Mouse (Mus musculus): ENCODE data around the gene Pptc7.

The Pptc7 gene

DNA sequence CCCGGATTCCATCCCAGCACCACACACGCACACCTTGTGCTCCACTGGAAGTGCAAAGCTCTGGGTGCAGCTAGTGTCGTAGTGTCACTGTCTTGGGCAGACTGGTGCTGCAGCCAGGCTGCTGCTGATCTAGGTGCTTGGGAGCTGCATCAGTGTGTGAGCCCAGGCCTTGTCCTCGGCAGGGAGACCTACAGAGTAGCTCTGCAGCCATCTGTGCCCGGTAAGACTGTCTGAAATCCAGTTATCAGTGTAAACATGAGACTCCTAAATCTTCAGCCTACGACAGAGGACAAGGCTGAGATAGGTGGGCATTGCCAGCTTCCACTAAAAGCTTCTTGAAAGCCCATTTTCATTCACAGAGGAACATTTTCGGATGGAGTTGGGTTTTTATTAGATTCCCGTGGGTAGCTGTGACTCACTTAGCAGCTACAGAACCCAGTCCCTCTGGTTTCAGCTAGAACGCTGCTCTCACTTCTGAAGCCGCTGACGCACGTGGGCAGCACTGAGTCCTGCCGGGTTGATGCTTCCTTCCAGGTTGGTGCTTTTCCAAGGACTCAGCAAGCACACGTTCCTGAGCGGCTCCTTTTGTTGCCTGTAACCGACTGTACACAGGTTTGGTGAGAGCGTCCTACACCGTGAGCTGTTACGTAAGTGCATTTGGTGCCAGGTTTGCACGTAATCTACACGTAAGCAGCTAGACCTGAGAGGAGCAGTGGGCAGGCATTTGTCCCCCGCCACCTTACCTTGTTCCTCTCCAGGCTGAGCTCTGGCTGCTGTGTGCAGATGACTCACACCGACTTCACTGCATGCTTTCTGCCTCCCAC lies 40.7 kb downstream of the Pptc7 start:
- in situ Hi-C loops (cut with MboI; ENCODE audit: low sequenced_read_pairs), result no loop called here

DNA sequence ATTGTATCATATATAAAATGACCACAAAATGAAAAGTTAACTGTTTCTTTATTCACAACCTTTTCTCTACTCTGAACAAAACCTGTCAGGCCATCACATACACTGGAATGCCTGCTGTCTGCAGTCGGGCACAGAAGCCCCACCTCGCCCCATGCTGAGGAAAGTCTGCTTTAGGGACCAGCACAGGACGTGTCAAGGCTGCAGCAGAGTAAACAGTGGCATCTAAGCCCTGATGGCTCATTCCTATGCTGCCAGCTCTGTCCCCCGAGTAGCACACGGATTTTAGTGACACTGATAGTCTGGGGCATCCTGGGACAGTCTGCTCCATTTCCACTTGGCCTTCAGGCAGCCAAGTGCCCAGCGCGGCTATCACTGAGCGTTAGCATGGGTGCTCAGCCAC lies 41.3 kb downstream of the Pptc7 start:
- in situ Hi-C loops (cut with MboI; ENCODE audit: low sequenced_read_pairs), result no loop called here

DNA sequence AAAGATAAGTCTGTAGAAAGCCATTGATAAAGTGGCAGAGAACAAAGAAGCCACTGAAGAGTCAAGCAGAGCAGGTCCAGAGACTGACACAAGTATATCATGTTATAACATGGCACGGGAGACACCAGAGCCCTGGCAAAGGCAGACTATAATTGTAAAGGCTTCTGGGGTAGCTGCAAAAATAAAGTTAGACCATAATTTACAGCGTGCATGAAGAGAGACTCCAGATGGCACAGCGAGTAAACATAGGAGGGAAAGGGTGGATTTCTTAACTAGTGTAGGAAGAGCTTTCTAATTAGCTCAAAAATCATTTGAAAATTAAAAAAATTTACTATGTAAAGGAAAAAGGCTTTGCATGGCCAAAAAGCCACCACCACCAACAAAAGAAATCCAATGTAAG lies 43.1 kb downstream of the Pptc7 start:
- in situ Hi-C loops (cut with MboI; ENCODE audit: low sequenced_read_pairs), result no loop called here

DNA sequence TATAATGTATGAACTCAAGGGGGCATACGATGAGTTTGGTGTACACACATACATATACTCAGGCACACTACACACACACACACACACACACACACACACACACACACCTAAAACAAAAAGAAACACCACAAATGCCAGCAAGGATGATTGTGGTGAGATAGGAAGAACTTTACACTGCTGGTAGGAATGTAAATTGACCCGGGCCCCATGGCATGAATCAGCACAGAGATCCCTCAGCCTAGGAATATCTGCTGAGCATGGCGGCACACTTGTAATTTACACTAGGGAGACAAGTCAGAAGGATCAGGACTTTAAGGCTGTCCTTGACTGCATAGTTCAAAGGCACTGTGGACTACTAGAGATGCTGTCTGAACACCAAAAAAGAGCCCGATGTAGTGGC lies 46.1 kb downstream of the Pptc7 start:
- in situ Hi-C loops (cut with MboI; ENCODE audit: low sequenced_read_pairs), result no loop called here

DNA sequence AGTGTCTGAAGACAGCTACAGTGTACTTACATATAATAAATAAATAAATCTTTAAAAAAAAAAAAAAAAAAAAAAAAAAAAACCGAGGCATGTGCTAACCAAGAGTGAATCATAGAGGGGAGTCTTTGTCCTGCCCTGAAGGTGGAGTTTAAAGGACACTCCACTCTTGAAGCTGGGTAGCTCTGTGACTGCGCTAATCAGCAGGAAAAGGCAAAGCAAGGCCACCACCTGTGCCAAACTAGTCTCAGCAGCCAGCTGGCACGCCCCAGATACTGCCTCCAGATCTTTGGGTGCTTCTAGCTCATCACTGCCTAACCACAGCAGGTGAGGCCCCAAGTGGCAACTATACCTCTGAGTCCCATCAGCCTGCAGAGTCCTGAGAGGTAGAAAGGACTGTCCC lies 50.5 kb downstream of the Pptc7 start:
- in situ Hi-C loops (cut with MboI; ENCODE audit: low sequenced_read_pairs), result no loop called here

DNA sequence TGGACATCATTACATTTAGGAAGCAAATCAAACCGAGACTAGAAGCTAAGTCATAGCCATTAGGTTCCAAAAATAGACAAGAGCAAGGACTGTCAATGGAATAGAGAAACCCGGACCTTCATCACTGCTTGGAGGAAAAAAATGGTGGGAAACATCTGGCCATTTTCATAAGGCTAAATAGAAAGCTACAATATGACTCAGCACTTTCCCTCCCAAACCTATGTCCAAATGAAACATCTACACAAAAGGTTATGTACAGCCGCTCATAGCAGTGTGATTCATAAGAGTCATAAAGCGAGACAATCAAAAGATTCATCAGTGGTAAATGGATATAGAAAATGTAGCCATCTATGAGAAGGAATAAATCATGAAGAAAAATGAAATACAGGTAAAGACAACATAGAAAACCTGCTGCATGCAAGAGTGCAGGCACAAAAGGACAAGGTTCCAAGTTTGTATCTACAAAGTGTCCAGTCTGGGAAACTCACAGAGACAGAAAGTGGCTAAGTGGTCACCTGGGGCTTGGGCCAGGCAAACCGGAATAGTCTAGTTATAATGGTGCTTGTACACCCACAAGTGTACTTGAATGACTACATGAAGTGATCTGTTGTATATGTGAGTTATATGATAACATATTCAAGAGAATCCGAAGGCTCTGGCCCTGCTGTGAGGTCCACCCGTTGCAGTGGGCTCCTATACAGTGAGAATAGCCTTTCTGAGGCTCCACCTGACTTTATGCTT lies 52.6 kb downstream of the Pptc7 start:
- in situ Hi-C loops (cut with MboI; ENCODE audit: low sequenced_read_pairs), result no loop called here

DNA sequence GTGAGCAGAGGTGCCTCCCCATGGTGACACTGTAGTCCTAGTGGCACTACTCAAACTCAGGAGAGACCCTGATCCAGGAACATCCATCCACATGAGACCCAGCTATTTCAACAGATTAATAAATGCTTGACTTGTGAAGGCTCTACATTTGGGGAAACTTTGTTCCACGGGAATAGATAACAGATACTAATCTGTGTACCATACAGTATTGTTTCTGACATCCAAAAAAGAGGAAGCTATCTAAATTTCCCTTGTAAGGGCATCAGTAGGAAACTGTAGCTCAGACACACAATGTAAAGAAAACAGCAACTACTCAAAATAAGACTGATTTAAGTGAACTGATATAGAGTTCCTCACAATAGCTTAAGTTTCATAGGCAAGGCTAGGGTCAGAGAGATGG lies 58.7 kb downstream of the Pptc7 start:
- in situ Hi-C loops (cut with MboI; ENCODE audit: low sequenced_read_pairs), result no loop called here

DNA sequence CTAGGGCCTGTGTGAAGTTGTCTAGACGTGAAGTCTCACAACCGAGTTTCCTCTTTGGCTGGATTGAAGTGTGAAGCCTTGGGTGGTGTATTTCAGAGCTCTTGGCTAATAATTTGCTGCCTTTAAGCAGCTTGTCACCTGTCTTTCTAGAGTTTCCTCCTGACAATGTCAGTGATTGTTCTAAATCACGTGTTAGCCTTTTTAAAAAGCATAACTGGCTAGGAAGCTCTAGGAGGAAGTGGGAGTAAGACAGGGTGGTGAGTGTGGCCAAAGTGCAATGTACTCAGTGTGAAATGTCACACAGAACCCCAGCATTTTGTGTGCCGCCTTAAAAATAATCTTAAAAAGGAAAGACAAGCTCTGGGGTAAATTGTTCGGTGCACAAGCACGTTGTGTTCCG lies 59.6 kb downstream of the Pptc7 start:
- in situ Hi-C loops (cut with MboI; ENCODE audit: low sequenced_read_pairs), result no loop called here

DNA sequence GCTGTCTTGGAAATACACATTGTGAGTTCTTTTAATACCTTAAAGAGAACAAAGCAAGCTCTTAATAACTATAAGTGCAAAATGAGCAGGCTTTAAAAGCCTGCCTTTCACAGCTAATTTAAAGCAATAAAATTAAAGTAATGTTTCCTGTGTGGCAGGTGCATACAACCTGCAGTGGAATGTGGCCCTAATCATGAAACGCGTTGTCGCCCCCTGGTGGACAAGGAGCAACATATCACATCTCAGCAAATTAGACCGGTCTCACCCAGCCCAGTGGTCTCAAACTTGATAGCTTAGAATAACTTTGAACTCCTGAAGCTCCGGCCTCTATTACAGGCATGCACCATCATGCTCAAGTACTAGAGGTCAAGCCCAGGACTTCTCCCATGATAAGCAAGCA lies 60.1 kb downstream of the Pptc7 start:
- in situ Hi-C loops (cut with MboI; ENCODE audit: low sequenced_read_pairs), result no loop called here

DNA sequence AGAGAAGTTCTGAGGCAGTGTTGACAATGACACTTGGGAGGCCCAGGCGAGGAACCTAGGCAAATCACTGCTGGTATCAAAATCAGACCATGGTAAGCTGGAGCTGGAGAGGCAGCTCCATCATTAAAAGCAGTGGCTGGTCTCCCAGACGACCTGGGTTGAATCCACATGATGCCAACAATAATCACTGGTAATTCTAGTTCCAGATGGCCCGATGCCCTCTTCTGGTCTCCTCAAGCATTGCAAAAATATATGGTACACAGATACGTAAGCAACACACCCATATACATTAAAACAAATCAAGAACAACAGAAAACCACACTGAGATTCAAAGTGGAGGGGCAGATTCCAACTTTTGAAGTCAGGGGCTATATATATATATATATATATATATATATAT lies 61.6 kb downstream of the Pptc7 start:
- in situ Hi-C loops (cut with MboI; ENCODE audit: low sequenced_read_pairs), result no loop called here

DNA sequence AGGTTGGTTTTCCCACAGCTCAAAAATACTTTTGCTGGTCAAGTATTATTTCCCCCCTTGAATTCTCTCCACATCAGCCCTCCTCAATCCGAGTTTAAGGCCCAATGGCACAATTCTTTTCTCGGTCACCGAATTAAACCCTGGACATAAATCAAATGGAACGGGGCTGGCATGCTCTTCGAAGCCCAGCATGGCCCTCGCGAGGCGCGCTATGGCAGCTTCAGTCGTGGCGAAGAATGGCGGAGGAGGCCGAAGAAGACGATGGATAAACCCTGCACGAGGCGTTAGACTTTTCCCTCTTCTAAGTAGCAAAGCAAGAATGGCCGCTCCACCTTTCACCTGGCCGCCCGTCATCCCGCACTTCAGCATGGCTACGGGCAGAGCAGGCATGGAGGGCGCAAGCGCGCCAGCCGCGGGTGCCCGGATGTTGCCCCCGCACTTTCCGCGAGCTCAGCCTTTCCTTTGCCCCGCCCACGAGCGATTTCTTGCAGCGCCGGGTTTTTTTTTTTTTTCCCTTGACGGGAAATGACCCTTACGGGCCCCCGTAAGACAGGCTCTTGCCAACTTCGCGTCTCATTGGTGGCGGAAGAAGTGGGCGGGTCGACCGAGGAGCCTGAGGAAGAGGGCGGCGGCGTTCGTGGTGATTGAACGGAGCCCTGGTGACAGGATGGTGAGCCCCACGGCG lies 69.8 kb downstream of the Pptc7 start, which contains the start of the genes Rad9b and Vps29:
Rad9b (minus strand) TSS at position 427 of the 685 bp plus-strand sequence.
Vps29 (plus strand) TSS at position 563 of the 685 bp plus-strand sequence.
- in situ Hi-C loops (cut with MboI; ENCODE audit: low sequenced_read_pairs), result no loop called here

DNA sequence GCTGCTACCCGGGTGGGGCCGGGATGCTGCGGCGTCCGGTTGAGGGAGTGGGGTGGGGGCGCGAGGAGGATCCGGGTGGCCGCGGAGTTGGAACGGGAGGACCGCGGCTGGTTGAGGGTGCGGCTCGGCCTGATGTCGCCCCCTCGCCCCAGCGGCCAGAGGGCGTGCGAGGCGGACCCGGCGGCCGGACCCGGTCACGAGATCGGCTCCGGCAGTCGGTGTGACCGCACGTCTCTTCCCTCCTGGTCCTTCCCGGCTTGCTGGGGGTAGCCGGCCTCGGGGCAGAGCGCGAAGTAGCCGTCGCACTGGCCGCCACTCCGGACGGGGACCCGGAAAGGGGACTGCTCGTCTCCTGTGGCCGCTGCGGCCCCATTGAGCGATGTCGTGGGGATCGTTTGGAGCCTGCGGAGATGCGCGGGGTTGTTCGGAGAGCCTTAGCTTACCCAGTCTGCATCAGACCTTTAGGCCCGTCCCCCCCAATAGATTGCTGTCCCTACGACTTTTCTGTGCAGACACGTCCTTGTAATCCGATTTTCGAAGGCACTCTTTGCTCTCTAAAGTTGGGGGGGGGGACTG lies 70.4 kb downstream of the Pptc7 start:
- in situ Hi-C loops (cut with MboI; ENCODE audit: low sequenced_read_pairs), result no loop called here

DNA sequence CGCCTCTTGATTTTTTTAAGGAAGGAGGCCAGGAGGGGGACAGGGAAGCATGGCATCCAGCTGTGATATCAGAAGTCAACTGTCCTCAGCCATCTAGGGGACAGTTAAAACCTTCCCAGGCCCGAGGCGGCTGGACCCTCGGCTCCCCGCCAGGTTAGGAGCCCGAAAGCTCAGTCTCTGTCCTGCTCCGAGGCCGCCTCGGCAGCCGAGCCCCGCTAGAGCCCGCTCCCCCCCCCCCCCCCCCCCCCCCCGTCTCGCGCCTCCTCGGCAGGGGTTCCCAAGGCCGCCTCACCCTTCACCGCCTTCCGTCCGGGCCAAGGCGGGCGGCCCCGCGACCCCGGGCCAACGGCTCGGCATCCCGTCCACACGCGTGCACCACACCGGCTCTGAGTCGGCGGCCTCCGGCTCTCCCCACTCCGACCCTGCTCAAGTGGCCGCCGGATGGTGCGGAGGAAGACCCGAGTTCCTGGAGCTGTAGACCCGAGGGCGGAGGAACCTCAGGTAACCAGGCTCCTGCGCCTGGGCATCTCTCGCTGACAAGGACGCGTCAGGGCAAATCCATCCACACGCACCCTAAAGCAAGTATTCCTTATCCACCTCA lies 87.5 kb downstream of the Pptc7 start, which contains the start of gene Gpn3:
Gpn3 (plus strand) TSS at position 286 of the 601 bp plus-strand sequence.
- in situ Hi-C loops (cut with MboI; ENCODE audit: low sequenced_read_pairs), result no loop called here

DNA sequence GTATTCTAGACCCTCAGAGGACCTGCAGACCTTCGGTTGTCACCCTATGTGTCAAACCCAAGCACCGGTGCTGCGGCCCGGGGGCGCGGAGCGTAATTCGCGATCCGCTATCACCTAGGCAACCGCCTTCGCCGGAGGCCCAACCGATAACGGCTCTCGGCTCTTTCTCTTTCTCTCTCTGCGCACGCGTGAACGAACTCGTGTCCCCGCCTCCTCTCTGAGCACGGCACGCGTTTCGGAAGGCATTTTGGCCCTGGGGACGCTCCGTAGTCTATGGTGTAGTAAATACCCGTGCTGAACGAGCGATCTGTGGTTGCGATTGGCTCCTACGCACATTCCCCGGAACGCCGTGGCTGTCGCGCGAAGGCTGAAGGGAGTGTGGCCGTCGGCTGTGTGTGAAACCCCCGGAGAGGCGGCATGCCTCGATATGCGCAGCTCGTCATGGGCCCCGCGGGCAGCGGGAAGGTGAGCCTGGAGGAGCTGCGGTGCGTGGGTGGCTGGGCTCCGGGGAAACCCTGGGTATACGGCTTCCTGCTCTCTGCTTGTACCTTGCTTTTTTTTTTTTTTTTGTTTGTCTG lies 88.1 kb downstream of the Pptc7 start, which contains the start of gene Fam216a:
Fam216a (minus strand) TSS at position 173 of the 578 bp plus-strand sequence.
- in situ Hi-C loops (cut with MboI; ENCODE audit: low sequenced_read_pairs), result no loop called here

DNA sequence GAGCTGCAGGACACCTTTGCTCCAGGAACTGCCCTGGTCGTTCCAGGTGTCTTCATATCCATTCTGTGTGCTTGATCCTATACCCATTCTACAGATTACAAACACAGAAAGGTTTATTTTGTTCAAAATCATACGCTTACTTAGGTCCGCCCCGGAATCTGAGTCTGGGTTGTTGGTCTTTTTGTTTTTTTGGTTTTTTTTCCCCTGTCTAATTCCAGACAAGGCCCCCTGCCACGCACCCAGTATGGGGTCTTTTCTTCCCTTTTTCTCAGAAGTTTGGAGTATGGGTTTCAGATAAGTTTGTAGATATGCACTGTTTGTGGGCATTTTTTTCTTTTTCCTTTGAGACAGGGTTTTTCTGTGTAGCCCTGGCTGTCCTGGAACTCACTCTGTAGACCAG lies 88.7 kb downstream of the Pptc7 start:
- in situ Hi-C loops (cut with MboI; ENCODE audit: low sequenced_read_pairs), result no loop called here

All from CH12F3 (cell line).